Mouse (Mus musculus): ENCODE data around the gene Gm5862.
"Not testable (repeated sequence)": the region's sequence is repeated elsewhere in the genome, so short reads cannot be mapped to it uniquely, and the experiment has no call there.

Gene Gm5862

GRCm38 (mm10) chr5:26022816-26023215 is at the start of gene Gm5862:
Gene Gm5862 (minus strand): TSS chr5:26022916.
- in situ Hi-C loops (cut with MseI, MboI), result not testable (repeated sequence)

- in situ Hi-C loops (cut with MseI, MboI), result no loop called here
Measured at GRCm38 (mm10) chr5:26070716-26071115, 48.0 kb upstream of the Gm5862 start.

DNA sequence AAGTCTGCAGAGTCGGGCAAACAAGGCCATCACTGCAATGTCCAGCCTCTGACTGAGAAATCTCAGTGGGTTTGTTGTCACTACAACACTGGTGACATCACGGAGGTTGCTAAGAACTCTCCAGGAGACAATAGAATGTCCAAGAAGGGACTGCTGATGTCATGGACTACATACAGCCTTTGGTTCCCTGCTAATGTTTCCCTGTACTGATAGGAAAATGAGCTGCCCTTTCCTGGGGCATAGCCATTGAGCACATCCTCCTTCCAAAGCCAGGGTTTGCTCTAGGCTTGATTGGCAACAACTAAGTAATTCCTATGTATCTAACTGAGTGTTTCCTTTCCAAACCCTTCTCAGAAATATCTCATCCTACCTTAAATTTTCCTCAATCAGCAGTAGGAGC is 35.8 kb upstream of the Gm5862 start, which contains the start of gene Gm7347:
Gm7347 (minus strand) TSS at position 101 of the 400 bp plus-strand sequence.
- in situ Hi-C loops (cut with MseI, MboI), result not testable (repeated sequence)

GRCm38 (mm10) chr5:26039458-26039857 is 16.7 kb upstream of the Gm5862 start, which contains the start of gene Speer4a:
Gene Speer4a (minus strand): TSS chr5:26039558.
- in situ Hi-C loops (cut with MseI, MboI), result not testable (repeated sequence)

- in situ Hi-C loops (cut with MseI, MboI), result not testable (repeated sequence)
Measured at GRCm38 (mm10) chr5:26007697-26008096, 15.0 kb downstream of the Gm5862 start.

GRCm38 (mm10) chr5:26006937-26007695 is 15.6 kb downstream of the Gm5862 start:
- in situ Hi-C loops (cut with MseI, MboI), result not testable (repeated sequence)

GRCm38 (mm10) chr5:26004698-26005097 is 18.0 kb downstream of the Gm5862 start, which contains the start of gene Gm1979:
Gene Gm1979 (minus strand): TSS chr5:26004798.
- in situ Hi-C loops (cut with MseI, MboI), result not testable (repeated sequence)

DNA sequence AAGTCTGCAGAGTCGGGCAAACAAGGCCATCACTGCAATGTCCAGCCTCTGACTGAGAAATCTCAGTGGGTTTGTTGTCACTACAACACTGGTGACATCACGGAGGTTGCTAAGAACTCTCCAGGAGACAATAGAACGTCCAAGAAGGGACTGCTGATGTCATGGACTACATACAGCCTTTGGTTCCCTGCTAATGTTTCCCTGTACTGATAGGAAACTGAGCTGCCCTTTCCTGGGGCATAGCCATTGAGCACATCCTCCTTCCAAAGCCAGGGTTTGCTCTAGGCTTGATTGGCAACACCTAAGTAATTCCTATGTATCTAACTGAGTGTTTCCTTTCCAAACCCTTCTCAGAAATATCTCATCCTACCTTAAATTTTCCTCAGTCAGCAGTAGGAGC is 34.2 kb downstream of the Gm5862 start, which contains the start of gene Gm21698:
Gm21698 (minus strand) TSS at position 101 of the 400 bp plus-strand sequence.
- in situ Hi-C loops (cut with MseI, MboI), result not testable (repeated sequence)

GRCm38 (mm10) chr5:25972563-25972962 is 50.2 kb downstream of the Gm5862 start, which contains the start of gene Gm21680:
Gene Gm21680 (minus strand): TSS chr5:25972663.
- in situ Hi-C loops (cut with MseI, MboI), result not testable (repeated sequence)

Data from mouse trophoblast stem cell (cell line).